Comparison of ENCODE assay signal across 8 mouse cellular contexts in genomic region chr11:102230006-102230741, GRCm38 (mm10). TPM values are rescaled to one million over a fixed set of nuclear protein-coding genes. Genes with fewer than 3 reads are reported as not detected.
A peak's percentile ranks its signal among the peaks of the same experiment; 100 is the strongest.
DNase-seq lines count a peak whose midpoint lies in the region; ATAC-seq lines count a peak whose summit lies in the region.

Gene Hdac5 (minus strand): TSS chr11:102230166.

- peak; percentile 99 for ATAC-seq in megakaryocyte progenitor cell, adult 5-6 weeks (replicated peaks; ENCODE audit: poor library complexity)

- peak; percentile 99 for DNase-seq in adipocyte (ENCODE audit: low spot score)
- peak; percentile 99 for DNase-seq in embryo, embryonic 10 days (ENCODE audit: low spot score)
- peak; percentile 96 for DNase-seq in gastrocnemius, postnatal 10 days
- peak; percentile 99 for DNase-seq in induced T-regulatory cell, adult 2 months (ENCODE audit: low read depth)
- DNase-seq in left cerebral cortex, adult 9 months (ENCODE audit: low spot score in 2 of 2) = peak; percentile 92 to 99
- DNase-seq in right cerebral cortex, postnatal 14 days = peak; percentile 97
- peak; percentile 96 to 98 for DNase-seq in urinary bladder, postnatal 36 days (ENCODE audit: low spot score in 2 of 2)

RNA-seq across cellular contexts. Expression of gene Hdac5, which starts in this region (rescaled TPM):
- 10 to 100 TPM; 68.5 to 86.9 TPM for total RNA-seq in gastrocnemius, postnatal 10 days (2021)
- total RNA-seq in megakaryocyte progenitor cell, adult 5-6 weeks (2015) = 18.6 and 20.6 TPM in 2 replicates
- 18.7 and 22.1 TPM in 2 replicates for total RNA-seq in megakaryocyte progenitor cell, adult 5-6 weeks (2017)

Comparison
In these comparisons a context has a peak if more than half of its experiments do, and no peak if none do; other contexts are left out.
1. Peak in every context shown above with its lines: DNase-seq and ATAC-seq.